7 mouse cellular contexts compared by ENCODE assay signal in the genomic region with DNA sequence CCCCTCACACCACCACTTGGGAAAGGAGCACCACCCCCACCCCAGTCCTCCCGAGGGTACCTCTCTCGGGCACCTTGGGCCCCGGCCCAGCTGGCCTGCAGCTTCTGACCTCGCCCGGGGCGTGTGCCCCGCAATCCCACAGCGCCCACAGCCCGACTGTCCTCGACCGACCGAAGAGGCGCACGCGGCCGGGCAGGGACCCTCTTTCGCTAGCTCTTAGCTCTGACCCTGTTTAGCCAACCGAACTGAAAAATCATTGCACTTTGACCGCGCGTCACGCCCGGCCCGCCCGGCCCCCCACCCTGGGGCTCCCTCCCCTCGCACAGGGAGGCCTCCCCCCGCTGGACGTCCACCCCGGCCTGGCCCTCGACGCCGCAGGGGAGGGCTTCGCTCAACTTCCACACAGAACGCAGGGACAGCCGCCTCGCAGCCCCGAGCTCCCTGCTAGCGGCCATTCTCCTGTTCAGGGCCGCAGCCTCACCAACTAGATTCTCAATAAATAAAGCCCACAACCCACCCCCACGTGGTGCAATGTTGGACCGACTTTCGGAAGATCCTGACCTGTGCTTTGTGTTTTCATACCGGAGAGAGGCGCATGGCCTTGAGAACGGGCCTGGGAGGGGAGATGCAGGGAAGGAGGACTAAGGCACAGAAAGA. TPM values are rescaled to one million over a fixed set of nuclear protein-coding genes. Genes with fewer than 3 reads are reported as not detected.
A peak's percentile ranks its signal among the peaks of the same experiment; 100 is the strongest.
DNase-seq lines count a peak whose midpoint lies in the region; ATAC-seq and TF ChIP-seq lines count a peak whose summit lies in the region.

No protein-coding gene starts in this region.

- peak overlapping the region; percentile 19 for H3K4me2 ChIP-seq in forebrain, embryonic 11.5 days (ENCODE audit: low read depth, low read length, severe bottlenecking)

- peak; percentile 15 for DNase-seq in thymus, postnatal 14 days
- no peak for DNase-seq in thymus, postnatal 25 days
- peak; percentile 76 for DNase-seq in forebrain, embryonic 11.5 days (ENCODE audit: low spot score)
- DNase-seq in induced T-regulatory cell, adult 2 months (ENCODE audit: low read depth) = peak; percentile 23
- DNase-seq in layer of hippocampus, adult 11-12 months (ENCODE audit: low spot score) = no peak

- no peaks in the 10 kb centered on the region for H3K9me3 ChIP-seq in forebrain, embryonic 11.5 days (ENCODE audit: control insufficient read depth, low read length)

- peaks cover 69% of the 10 kb centered on the region for H3K27me3 ChIP-seq in forebrain, embryonic 11.5 days (ENCODE audit: control insufficient read depth, insufficient read depth, low read length)
- H3K27me3 ChIP-seq in testis, adult 2 months (ENCODE audit: control insufficient read depth, insufficient read depth, low read length) = no peaks in the 10 kb centered on the region; the same call in 1 of the 2 replicates

- TF ChIP-seq POLR2A in testis, adult 2 months (IDR thresholded peaks at IDR 0.05; ENCODE audit: control insufficient read depth, low read depth, low read length) = no peak

- WGBS in forebrain, embryonic 11.5 days = under 1% methylated on average over 45 of the region's 45 CpGs
- WGBS in macrophage (ENCODE audit: missing documents) = 6% methylated on average over 29 of the region's 45 CpGs

- no peaks in the 10 kb centered on the region for H3K36me3 ChIP-seq in forebrain, embryonic 11.5 days (ENCODE audit: control insufficient read depth, insufficient read depth, low read length)
- H3K36me3 ChIP-seq in macrophage (ENCODE audit: inconsistent target) = no peaks in the 10 kb centered on the region
- H3K36me3 ChIP-seq in testis, adult 2 months (ENCODE audit: control insufficient read depth, insufficient read depth, low read length) = no peaks in the 10 kb centered on the region

- no peak for TF ChIP-seq CTCF in testis, adult 2 months (IDR thresholded peaks at IDR 0.05; ENCODE audit: control insufficient read depth, insufficient read depth, insufficient replicate concordance, low read depth, low read length)

- peaks cover 27% of the 10 kb centered on the region for H3K79me2 ChIP-seq in macrophage (ENCODE audit: inconsistent target)

- no peak for ATAC-seq in forebrain, embryonic 11.5 days (replicated peaks; ENCODE audit: low FRiP score)

- peak overlapping the region; percentile 22 for H3K4me3 ChIP-seq in forebrain, embryonic 11.5 days (ENCODE audit: low read depth, low read length)
- peak overlapping the region; percentile 25 for H3K4me3 ChIP-seq in macrophage (ENCODE audit: inconsistent target)
- H3K4me3 ChIP-seq in testis, adult 2 months (ENCODE audit: control insufficient read depth, low read depth, low read length) = peak overlapping the region; percentile 46

- peaks cover 47% of the 10 kb centered on the region for H3K4me1 ChIP-seq in forebrain, embryonic 11.5 days (replicated peaks; ENCODE audit: control insufficient read depth, insufficient read depth, low read length)
- peaks cover 32% of the 10 kb centered on the region for H3K4me1 ChIP-seq in testis, adult 2 months (ENCODE audit: control insufficient read depth, insufficient read depth, low read length)

- peak overlapping the region; percentile 43 for H3K9ac ChIP-seq in forebrain, embryonic 11.5 days (ENCODE audit: low read length)

- no peak overlapping the region for H3K27ac ChIP-seq in forebrain, embryonic 11.5 days (ENCODE audit: low read depth, low read length)
- H3K27ac ChIP-seq in macrophage = peak overlapping the region; percentile 70
- H3K27ac ChIP-seq in testis, adult 2 months (ENCODE audit: control insufficient read depth, insufficient read depth, low read depth, low read length) = peak overlapping the region; percentile 71; the same call in 1 of the 2 replicates

RNA-seq across cellular contexts. Expression of gene Lyl1, which starts 5.5 kb away (rescaled TPM):
- polyA plus RNA-seq in forebrain, embryonic 11.5 days (2014; fragmentation: Nextera tagmentation; extraction: Ambion mirVana) = 5.0 and 5.7 TPM in 2 replicates
- total RNA-seq in macrophage (2018; cell fraction: chromatin; rRNA removed) = 100 to 1,000 TPM in 11 of 26 experiments, 10 to 100 TPM in 13, 1 to 10 TPM in 2; 2.3 to 178 (median 69.7) TPM
- 10 to 100 TPM in 25 of 26 experiments, 1 to 10 TPM in 1; 6.6 to 88.0 (median 59.5) TPM for total RNA-seq in macrophage (2018; cell fraction: cytosol; rRNA removed)
- 100 to 1,000 TPM in 11 of 26 experiments, 10 to 100 TPM in 14, 1 to 10 TPM in 1; 8.1 to 193 (median 91.8) TPM for total RNA-seq in macrophage (2018; cell fraction: nucleus; rRNA removed)
- polyA plus RNA-seq in macrophage (2018) = 38.2 to 65.7 TPM (median 48.7 TPM) in 3 replicates
- 0.93 and 1.2 TPM in 2 replicates for polyA plus RNA-seq in testis, adult 2 months (2012; rRNA removed)

RNA-seq across cellular contexts. Expression of gene G430095P16Rik, which starts 16.1 kb away (rescaled TPM):
- 3.0 and 3.1 TPM in 2 replicates for polyA plus RNA-seq in forebrain, embryonic 11.5 days (2014; fragmentation: Nextera tagmentation; extraction: Ambion mirVana)
- not detected for total RNA-seq in macrophage (2018; cell fraction: chromatin; rRNA removed)
- total RNA-seq in macrophage (2018; cell fraction: cytosol; rRNA removed) = under 1 TPM in 5 of 26 experiments, not detected in 21; 0.18 to 0.66 (median 0.31) TPM
- total RNA-seq in macrophage (2018; cell fraction: nucleus; rRNA removed) = not detected
- polyA plus RNA-seq in macrophage (2018) = not detected in 3 replicates
- polyA plus RNA-seq in testis, adult 2 months (2012; rRNA removed) = 0.32 TPM in 2 replicates

RNA-seq across cellular contexts. Expression of gene Nacc1, which starts 19.1 kb away (rescaled TPM):
- polyA plus RNA-seq in forebrain, embryonic 11.5 days (2014; fragmentation: Nextera tagmentation; extraction: Ambion mirVana) = 34.6 and 37.7 TPM in 2 replicates
- total RNA-seq in macrophage (2018; cell fraction: chromatin; rRNA removed) = 10 to 100 TPM; 29.2 to 67.2 (median 42.0) TPM
- 10 to 100 TPM; 49.3 to 73.4 (median 60.7) TPM for total RNA-seq in macrophage (2018; cell fraction: cytosol; rRNA removed)
- 10 to 100 TPM; 42.8 to 95.1 (median 62.2) TPM for total RNA-seq in macrophage (2018; cell fraction: nucleus; rRNA removed)
- 42.2 to 61.4 TPM (median 49.6 TPM) in 3 replicates for polyA plus RNA-seq in macrophage (2018)
- polyA plus RNA-seq in testis, adult 2 months (2012; rRNA removed) = 27.5 and 28.2 TPM in 2 replicates

RNA-seq across cellular contexts. Expression of gene Trmt1, which starts 20.6 kb away (rescaled TPM):
- polyA plus RNA-seq in forebrain, embryonic 11.5 days (2014; fragmentation: Nextera tagmentation; extraction: Ambion mirVana) = 52.7 and 72.3 TPM in 2 replicates
- 100 to 1,000 TPM; 145 to 258 (median 188) TPM for total RNA-seq in macrophage (2018; cell fraction: chromatin; rRNA removed)
- total RNA-seq in macrophage (2018; cell fraction: cytosol; rRNA removed) = 10 to 100 TPM; 23.1 to 41.2 (median 31.8) TPM
- total RNA-seq in macrophage (2018; cell fraction: nucleus; rRNA removed) = 100 to 1,000 TPM in 18 of 26 experiments, 10 to 100 TPM in 8; 58.4 to 242 (median 112) TPM
- 24.6 to 51.1 TPM (median 43.5 TPM) in 3 replicates for polyA plus RNA-seq in macrophage (2018)
- 131 and 161 TPM in 2 replicates for polyA plus RNA-seq in testis, adult 2 months (2012; rRNA removed)

RNA-seq across cellular contexts. Expression of gene Ier2, which starts 44.1 kb away (rescaled TPM):
- polyA plus RNA-seq in forebrain, embryonic 11.5 days (2014; fragmentation: Nextera tagmentation; extraction: Ambion mirVana) = 67.3 and 68.7 TPM in 2 replicates
- total RNA-seq in macrophage (2018; cell fraction: chromatin; rRNA removed) = 100 to 1,000 TPM in 11 of 26 experiments, 10 to 100 TPM in 14, 1 to 10 TPM in 1; 8.1 to 794 (median 83.2) TPM
- total RNA-seq in macrophage (2018; cell fraction: cytosol; rRNA removed) = 1,000 to 10,000 TPM in 1 of 26 experiments, 100 to 1,000 TPM in 16, 10 to 100 TPM in 9; 12.7 to 1,041 (median 226) TPM
- 1,000 to 10,000 TPM in 1 of 26 experiments, 100 to 1,000 TPM in 15, 10 to 100 TPM in 10; 18.1 to 1,358 (median 213) TPM for total RNA-seq in macrophage (2018; cell fraction: nucleus; rRNA removed)
- 13.1 to 24.0 TPM (median 23.6 TPM) in 3 replicates for polyA plus RNA-seq in macrophage (2018)
- polyA plus RNA-seq in testis, adult 2 months (2012; rRNA removed) = 2.1 and 2.3 TPM in 2 replicates

Comparison
In these comparisons a context has a peak if more than half of its experiments do, and no peak if none do; other contexts are left out.
1. DNase-seq: peak in thymus, postnatal 14 days (single experiment), forebrain, embryonic 11.5 days (single experiment) and induced T-regulatory cell, adult 2 months (single experiment); none in thymus, postnatal 25 days (single experiment) and layer of hippocampus, adult 11-12 months (single experiment).
2. Peak in every context shown above with its lines, with median percentiles within 50 percentile points of each other: H3K4me3 ChIP-seq.